7 mouse cellular contexts compared by ENCODE assay signal in genomic region chr7:100845412-100845811, GRCm38 (mm10). TPM values are rescaled to one million over a fixed set of nuclear protein-coding genes. Genes with fewer than 3 reads are reported as not detected.
A peak's percentile ranks its signal among the peaks of the same experiment; 100 is the strongest.
DNase-seq lines count a peak whose midpoint lies in the region; ATAC-seq and TF ChIP-seq lines count a peak whose summit lies in the region.

No protein-coding gene starts in this region.

- peak; percentile 88 for TF ChIP-seq EP300 in lung, postnatal 0 days (IDR thresholded peaks at IDR 0.05)
- no peak for TF ChIP-seq EP300 in stomach, postnatal 0 days (optimal IDR thresholded peaks at IDR 0.05)

- peak; percentile 50 to 53 for DNase-seq in B cell, adult 2 months
- peak; percentile 54 to 87 for DNase-seq in heart, adult 18-20 months
- peak; percentile 91 for DNase-seq in kidney, postnatal 0 days (ENCODE audit: low spot score)
- peak; percentile 96 for DNase-seq in lung, postnatal 0 days (ENCODE audit: low spot score)
- DNase-seq in stomach, postnatal 0 days (ENCODE audit: low spot score): peak; percentile 49

- H3K4me1 ChIP-seq in kidney, postnatal 0 days (replicated peaks; ENCODE audit: insufficient read depth, low read length): no peaks in the 10 kb centered on the region
- H3K4me1 ChIP-seq in lung, postnatal 0 days (ENCODE audit: insufficient read depth, low read depth, low read length): no peaks in the 10 kb centered on the region
- no peaks in the 10 kb centered on the region for H3K4me1 ChIP-seq in stomach, postnatal 0 days (replicated peaks; ENCODE audit: control insufficient read depth, insufficient read depth)
- H3K4me1 ChIP-seq in hindbrain, embryonic 12.5 days: 0 out of 2 replicates have a peak, but pooled peaks cover 2% of the 10 kb centered on the region

- TF ChIP-seq CTCF in kidney, postnatal 0 days (IDR thresholded peaks at IDR 0.05; ENCODE audit: low read depth): no peak
- no peak for TF ChIP-seq CTCF in lung, postnatal 0 days (IDR thresholded peaks at IDR 0.05)
- TF ChIP-seq CTCF in stomach, postnatal 0 days (IDR thresholded peaks at IDR 0.05; ENCODE audit: low read depth): no peak

- no peaks in the 10 kb centered on the region for H3K36me3 ChIP-seq in kidney, postnatal 0 days (ENCODE audit: insufficient read depth, low read length)
- H3K36me3 ChIP-seq in lung, postnatal 0 days (ENCODE audit: insufficient read depth, low read length): no peaks in the 10 kb centered on the region
- no peaks in the 10 kb centered on the region for H3K36me3 ChIP-seq in stomach, postnatal 0 days (ENCODE audit: control insufficient read depth, insufficient read depth, low read length)
- peaks cover 3% of the 10 kb centered on the region; the same call in 1 of the 2 replicates for H3K36me3 ChIP-seq in hindbrain, embryonic 12.5 days

- no peaks in the 10 kb centered on the region for H3K9me3 ChIP-seq in kidney, postnatal 0 days (replicated peaks; ENCODE audit: low read length)
- no peaks in the 10 kb centered on the region for H3K9me3 ChIP-seq in lung, postnatal 0 days (ENCODE audit: low read length)
- no peaks in the 10 kb centered on the region for H3K9me3 ChIP-seq in stomach, postnatal 0 days (ENCODE audit: control insufficient read depth, low read length)
- H3K9me3 ChIP-seq in hindbrain, embryonic 12.5 days (replicated peaks): no peaks in the 10 kb centered on the region

- H3K9ac ChIP-seq in kidney, postnatal 0 days (ENCODE audit: low read depth, low read length): no peak overlapping the region
- H3K9ac ChIP-seq in lung, postnatal 0 days (replicated peaks; ENCODE audit: low read depth): no peak overlapping the region
- H3K9ac ChIP-seq in stomach, postnatal 0 days (ENCODE audit: low read length): no peak overlapping the region
- H3K9ac ChIP-seq in hindbrain, embryonic 12.5 days: no peak overlapping the region

- peak; percentile 68 for ATAC-seq in CD4-positive, CD25-positive, alpha-beta regulatory T cell, adult 4 months
- ATAC-seq in kidney, postnatal 0 days (replicated peaks; ENCODE audit: low FRiP score, low read depth): peak; percentile 71
- peak; percentile 93 for ATAC-seq in lung, postnatal 0 days
- peak; percentile 82 for ATAC-seq in stomach, postnatal 0 days (ENCODE audit: low FRiP score, low TSS enrichment)
- no peak for ATAC-seq in hindbrain, embryonic 12.5 days (ENCODE audit: low FRiP score)

- H3K4me2 ChIP-seq in kidney, postnatal 0 days (ENCODE audit: low read length): no peak overlapping the region
- no peak overlapping the region for H3K4me2 ChIP-seq in lung, postnatal 0 days (replicated peaks; ENCODE audit: low read depth, low read length)
- no peak overlapping the region for H3K4me2 ChIP-seq in stomach, postnatal 0 days (replicated peaks; ENCODE audit: low read depth)
- no peak overlapping the region for H3K4me2 ChIP-seq in hindbrain, embryonic 12.5 days (replicated peaks)

- 0% methylated on average over 1 of the region's 1 CpGs for WGBS in kidney, postnatal 0 days
- WGBS in lung, postnatal 0 days: 10% methylated on average over 1 of the region's 1 CpGs
- WGBS in stomach, postnatal 0 days: 13% methylated on average over 1 of the region's 1 CpGs
- 48% methylated on average over 1 of the region's 1 CpGs for WGBS in hindbrain, embryonic 12.5 days

- H3K4me3 ChIP-seq in kidney, postnatal 0 days (replicated peaks; ENCODE audit: low read depth, low read length): no peak overlapping the region
- H3K4me3 ChIP-seq in lung, postnatal 0 days (ENCODE audit: low read depth, low read length): no peak overlapping the region
- H3K4me3 ChIP-seq in stomach, postnatal 0 days (ENCODE audit: low read depth, low read length): no peak overlapping the region
- no peak overlapping the region for H3K4me3 ChIP-seq in hindbrain, embryonic 12.5 days

- peak overlapping the region; percentile 68 for H3K27ac ChIP-seq in kidney, postnatal 0 days
- peak overlapping the region; percentile 47 for H3K27ac ChIP-seq in lung, postnatal 0 days (ENCODE audit: low read length)
- peak overlapping the region; percentile 75; the same call in 1 of the 2 replicates for H3K27ac ChIP-seq in stomach, postnatal 0 days (replicated peaks)
- H3K27ac ChIP-seq in hindbrain, embryonic 12.5 days: no peak overlapping the region

- H3K27me3 ChIP-seq in kidney, postnatal 0 days (ENCODE audit: insufficient read depth, low read length): no peaks in the 10 kb centered on the region
- H3K27me3 ChIP-seq in lung, postnatal 0 days (replicated peaks; ENCODE audit: insufficient read depth, low read length): no peaks in the 10 kb centered on the region
- no peaks in the 10 kb centered on the region for H3K27me3 ChIP-seq in stomach, postnatal 0 days (ENCODE audit: control insufficient read depth, insufficient read depth, low read length)
- H3K27me3 ChIP-seq in hindbrain, embryonic 12.5 days: no peaks in the 10 kb centered on the region

RNA-seq across cellular contexts. Expression of gene Relt, which starts 17.8 kb away (rescaled TPM):
- 10 to 100 TPM; 16.4 to 24.4 TPM for polyA plus RNA-seq in CD4-positive, CD25-positive, alpha-beta regulatory T cell, adult 4 months (2017; shearing (Covaris generic))
- 1 to 10 TPM; 4.5 to 5.4 TPM for total RNA-seq in heart, adult 18-20 months (2021)
- polyA plus RNA-seq in kidney, postnatal 0 days (2015; fragmentation: Nextera tagmentation; extraction: Ambion mirVana): 2.1 and 2.3 TPM in 2 replicates
- polyA plus RNA-seq in lung, postnatal 0 days (2015; fragmentation: Nextera tagmentation; extraction: Ambion mirVana): 2.8 and 3.8 TPM in 2 replicates
- 0.71 and 1.2 TPM in 2 replicates for polyA plus RNA-seq in stomach, postnatal 0 days (2015; fragmentation: Nextera tagmentation; extraction: Ambion mirVana)
- 3.6 and 4.5 TPM in 2 replicates for polyA plus RNA-seq in hindbrain, embryonic 12.5 days (2016; fragmentation: Nextera tagmentation; extraction: Ambion mirVana)
